Mouse (Mus musculus) CD8-positive naive resting alpha-beta T cell, adult 2 months (primary cell): Measurements from ENCODE around the gene Nkx2-2.
"Not testable (repeated sequence)": the region's sequence is repeated elsewhere in the genome, so short reads cannot be mapped to it uniquely, and the experiment has no call there.

Source experiments
- DNase-seq, 2 experiments: peaks; one replicate each; pipeline ENCODE4 v3.0.0; 2022; ENCODE audit warnings: low read depth in 2 of 2, low spot score in 2 of 2

Nkx2-2 gene

DNA sequence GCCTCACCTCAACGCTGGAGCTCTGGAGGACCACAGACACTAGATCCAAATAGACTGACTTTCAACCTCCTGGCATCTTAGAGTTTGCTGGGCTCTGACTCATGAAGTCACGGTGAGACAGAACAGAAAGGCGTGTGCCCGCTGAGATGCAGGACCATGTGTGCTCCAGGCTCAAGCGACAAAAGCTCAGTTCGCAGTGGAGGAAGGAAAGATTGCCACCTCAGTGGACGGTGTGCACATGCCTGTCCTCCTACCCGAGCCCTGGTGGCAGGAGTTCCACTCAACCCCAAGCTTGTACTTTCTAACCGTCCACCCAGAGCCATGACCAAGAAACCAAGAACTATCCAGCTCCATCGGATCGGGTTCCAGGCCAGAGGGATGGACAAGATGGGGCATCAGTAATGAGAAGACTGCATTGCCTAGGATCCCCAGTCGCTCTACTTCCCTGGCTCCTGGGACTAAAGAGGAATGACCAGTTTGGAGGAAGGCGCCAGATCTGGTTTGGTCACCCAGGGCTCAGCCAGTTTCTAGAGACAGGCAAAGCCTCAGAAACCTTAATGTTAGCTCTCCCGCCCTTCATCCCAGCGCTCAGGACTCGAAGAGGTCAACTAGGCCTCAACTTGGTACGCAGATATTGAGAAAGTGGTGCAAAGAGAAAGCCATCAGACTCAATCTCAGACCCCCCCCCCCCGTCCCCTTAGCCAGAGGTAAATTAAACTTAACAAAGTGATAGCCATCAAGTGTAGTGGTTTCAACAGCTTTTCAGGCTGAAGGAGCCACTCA is 11.9 kb downstream of the Nkx2-2 start:
- no peak for DNase-seq

DNA sequence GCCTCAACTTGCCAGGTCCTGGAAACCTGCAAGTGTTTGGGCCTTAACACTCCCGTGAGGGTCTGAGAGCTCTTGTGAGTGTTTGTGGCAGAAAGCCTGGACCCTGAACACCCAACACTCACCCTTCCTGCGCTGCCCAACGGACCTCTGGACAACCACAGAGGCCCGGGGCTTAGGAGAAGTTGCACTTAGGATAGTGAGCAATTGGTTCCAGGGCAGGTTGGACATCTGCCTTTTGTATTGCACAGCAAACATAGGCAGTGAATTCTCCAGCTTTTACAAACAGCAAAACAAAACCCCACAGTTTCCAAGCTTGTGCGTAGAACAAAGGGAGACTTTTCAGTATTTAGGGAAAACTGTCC is 12.8 kb downstream of the Nkx2-2 start:
- no peak for DNase-seq

DNA sequence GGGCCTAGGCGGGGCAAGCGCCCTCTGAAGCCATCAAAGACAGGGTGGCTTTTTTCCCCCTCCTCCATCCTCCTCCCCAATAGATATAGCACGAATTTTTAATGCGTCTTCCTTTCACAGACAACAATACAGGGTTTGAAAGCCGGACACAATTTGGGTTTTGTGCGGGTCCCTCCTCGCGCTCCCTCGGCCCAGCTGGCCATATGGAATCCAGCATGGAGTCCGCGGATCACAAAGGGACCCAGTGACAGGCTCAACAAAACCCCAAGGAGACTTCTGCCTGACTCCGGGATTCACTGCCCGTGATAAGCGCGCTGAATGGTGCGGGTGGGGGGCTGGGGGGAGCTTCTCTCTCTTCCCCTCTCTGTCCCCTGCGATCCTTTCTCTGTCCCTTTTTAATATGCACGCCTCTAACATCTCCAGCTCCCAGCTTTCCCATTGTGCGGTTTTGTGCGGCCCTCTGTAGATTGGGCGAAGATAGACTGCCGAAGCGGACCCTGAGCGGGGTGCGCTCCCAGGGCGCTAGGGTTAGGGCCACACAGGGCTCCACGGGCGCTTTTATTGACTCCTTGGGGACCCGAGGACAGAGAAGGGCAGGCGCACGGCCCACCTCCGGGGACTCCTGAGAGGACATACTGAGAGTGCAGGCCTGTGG is 13.3 kb downstream of the Nkx2-2 start:
- DNase-seq: no peak

DNA sequence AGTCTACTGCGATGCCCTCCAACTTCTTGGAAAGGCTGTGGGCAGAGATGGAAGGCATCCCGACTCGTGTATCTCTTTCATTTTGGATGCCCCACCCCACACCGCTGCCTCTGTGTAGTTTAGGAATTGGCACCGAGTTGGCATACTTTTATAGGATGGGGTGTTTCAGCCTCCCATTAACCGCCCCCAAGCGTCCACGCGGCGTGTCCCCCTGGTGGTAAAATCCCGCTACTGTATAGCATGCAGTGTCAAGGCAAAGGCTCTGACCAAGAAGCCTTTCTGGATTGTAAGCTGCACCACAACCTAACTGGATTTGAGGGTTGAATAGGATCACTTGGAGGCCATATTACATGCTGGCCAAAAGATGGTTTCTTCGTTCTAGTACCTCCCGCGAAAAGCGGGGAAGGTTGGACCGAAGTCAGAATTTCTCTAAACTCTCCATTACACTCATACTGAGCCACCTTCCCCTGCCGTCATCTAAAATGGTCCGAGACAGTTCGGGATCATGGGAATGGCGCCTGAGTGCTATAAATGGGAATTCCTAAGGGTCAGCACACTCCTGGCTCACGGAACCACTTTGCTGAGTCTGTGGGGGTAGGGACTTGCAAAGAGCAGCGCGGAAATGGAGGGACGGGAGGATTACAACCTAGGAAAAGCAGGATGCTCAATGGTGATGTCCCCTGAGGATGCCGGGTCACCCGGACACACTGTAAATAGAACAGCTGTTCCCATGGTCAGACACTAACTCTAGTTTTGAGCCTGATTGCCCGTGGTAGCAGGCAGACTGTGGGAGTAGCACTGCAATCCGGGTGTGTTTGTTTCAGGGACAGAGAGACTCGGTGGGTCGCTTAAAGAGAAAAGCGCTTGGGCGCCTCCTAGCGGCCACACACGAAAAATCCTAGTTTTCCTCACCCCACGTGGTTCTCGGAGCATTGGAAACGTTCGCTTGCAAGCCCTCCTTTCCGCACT is 15.7 kb downstream of the Nkx2-2 start:
- DNase-seq: peak; percentile 62 to 64

DNA sequence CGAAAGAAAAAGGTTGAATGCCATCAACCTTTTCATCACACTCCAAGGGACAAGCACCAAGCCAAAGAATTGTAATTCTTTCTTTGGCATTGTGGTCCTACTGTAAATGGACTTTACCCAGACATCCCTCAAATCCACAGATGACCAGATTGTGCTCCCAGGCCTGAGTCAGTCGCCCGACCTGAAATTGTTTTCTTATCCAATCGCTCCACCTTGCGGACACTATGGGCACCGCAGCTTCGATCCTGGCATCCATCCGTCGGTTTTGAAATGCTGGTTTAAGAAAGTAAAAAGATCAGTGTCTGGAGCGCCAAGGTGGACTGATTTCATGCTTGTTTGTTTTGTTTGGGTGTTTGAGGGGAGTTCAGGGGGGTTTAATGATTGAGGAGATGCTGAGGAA is 16.4 kb downstream of the Nkx2-2 start:
- peak; percentile 60 to 73 for DNase-seq

DNA sequence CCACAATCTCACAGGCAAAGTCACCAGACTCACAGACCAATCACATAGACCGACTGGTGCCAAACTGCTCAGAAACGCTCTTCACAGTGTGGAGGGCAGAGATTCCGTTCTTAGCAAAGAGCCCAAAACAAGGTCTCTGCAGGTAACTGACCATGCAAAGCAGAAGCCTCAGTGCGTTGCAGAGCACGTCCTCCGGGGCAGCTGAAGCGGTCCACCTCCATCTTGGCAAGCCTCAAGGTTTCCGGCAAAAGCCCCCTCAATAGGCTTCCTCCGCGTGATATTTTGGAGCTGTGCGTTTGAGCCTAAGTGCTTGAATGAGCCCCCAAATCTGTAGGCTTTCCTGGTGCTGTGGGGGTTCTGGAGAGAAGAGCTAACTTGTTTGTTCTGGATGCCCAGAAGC is 18.7 kb downstream of the Nkx2-2 start:
- no peak for DNase-seq

DNA sequence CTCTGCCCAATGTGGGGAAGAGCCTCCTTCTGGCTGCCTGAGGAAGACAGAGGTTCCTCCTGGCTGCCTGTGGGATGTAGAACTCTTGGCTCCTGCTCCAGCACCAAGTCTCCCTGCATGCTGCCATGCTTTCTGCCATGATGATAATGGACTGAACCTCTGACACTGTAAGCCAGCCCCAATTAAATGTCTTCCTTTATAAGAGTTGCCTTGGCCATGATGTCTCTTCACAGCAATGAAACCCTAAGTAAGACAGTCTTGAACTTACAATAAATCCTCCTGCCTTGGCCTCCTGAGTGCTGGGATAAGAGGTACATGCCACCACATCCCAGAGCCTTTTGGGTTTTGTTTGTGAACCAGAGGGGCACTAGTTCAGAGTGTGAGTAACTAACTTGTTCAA is 20.3 kb downstream of the Nkx2-2 start:
- no peak for DNase-seq

DNA sequence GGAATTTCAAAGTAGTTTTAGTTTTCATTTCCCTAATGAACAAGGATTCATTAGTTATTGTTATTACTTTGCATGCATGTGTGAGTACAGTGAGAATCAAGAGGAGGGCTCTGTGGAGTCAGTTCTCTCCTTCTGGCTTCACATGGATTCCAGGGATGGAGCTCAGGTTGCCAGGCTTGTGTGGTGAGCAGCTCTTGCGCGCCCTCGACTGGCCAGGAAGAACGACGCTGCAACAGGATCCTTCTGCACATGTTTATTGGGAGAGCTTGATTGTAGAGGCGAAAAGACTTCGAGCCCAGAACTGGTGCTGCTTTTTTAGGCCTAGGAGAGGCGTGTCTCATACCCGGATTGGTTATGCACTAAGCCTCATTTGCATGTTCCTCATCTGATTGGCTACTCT is 23.5 kb downstream of the Nkx2-2 start:
- DNase-seq: not testable (repeated sequence)

DNA sequence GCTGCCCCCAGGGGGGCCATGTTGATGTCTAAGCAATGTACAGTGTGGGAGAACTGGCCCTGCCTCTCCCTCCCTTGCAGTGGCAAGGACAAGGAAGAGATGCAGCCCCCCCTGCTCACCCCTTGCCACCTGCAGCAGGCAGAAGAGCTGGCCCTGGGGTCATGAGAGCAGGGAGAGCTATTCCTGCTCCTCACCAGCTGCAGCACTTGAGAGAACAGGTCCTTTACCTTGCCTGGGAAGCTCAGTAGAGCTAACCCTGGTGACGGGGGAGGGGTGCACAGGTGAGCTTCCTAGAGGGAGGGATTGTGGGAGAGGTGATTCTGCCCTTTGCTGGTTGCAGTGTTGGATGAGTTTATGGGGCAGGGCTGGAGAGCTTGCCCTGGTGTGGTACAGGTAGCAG is 28.2 kb downstream of the Nkx2-2 start:
- no peak for DNase-seq

DNA sequence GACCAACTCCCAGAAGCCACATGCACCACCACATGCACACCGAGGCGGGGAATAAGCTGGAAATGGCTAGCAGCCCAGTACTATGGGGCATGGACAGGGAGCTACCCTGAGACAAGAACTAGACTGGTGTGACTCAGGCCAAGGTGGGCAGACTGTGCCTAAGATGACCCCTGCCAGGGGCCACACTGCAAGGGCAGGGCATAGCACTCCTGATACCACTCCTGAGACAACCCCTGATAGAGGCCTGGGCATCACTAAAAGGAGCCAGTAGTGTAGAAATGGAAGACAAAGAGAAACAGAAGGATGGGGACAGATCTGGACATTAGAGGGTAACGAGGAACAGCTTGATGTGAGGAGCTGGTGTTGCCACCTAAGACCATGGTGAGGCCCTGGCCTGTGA is 28.7 kb downstream of the Nkx2-2 start:
- DNase-seq: no peak

DNA sequence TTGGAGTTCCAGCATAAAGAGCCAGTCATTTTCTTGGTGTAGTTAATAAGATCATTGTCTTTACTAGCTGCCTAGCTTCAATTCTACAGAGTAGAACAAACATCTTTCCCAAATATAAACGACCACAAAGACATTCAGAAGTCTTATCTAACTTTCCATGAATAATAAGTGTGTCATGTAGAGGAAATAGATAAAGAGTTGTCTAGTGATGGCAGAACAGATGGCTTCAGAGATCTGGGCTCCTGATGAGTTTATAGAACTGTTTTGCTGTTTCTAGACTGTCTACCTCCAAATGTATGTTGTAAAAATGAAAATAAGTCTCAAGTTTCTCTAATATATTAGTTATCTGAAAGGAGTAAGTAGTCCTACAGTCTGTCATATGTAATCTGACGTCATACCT is 41.5 kb downstream of the Nkx2-2 start:
- no peak for DNase-seq
